Mouse (Mus musculus): ENCODE measurements at regions not wholly inside any gene's neighbourhood (a gene's known extent, or its start where the extent isn't known, plus 50 kb on each side); places are given as distances from the start of the nearest gene placed in this dataset.

GRCm38 (mm10) chr5:85595082-85595447 lies 470.3 kb downstream of the Cenpc1 start:
- no peaks in the 10 kb centered on the region for H3K79me2 ChIP-seq (replicated peaks; ENCODE audit: control insufficient read depth, extremely low read depth, insufficient read depth, poor library complexity, severe bottlenecking)
- H3K4me3 ChIP-seq (replicated peaks in 1 of 3; ENCODE audit: low read depth in 2 of 3, low read length in 2 of 3, poor library complexity in 1 of 3): no peak overlapping the region
- H3K27ac ChIP-seq (ENCODE audit: insufficient read depth, low read depth): no peak overlapping the region
- H3K36me3 ChIP-seq (replicated peaks in 1 of 2; ENCODE audit: control insufficient read depth in 1 of 2, insufficient read depth in 1 of 2, low read length in 1 of 2): no peaks in the 10 kb centered on the region
- H3K27me3 ChIP-seq (replicated peaks): no peaks in the 10 kb centered on the region
- no peak for DNase-seq (ENCODE audit: extremely low read depth)
- no peak overlapping the region for H3K4me2 ChIP-seq (ENCODE audit: insufficient read depth, low read depth, poor library complexity, severe bottlenecking)
- dilution Hi-C loops (cut with MboI; ENCODE audit: extremely low pct_ligation_motif_present, extremely low pct_unique_long_range_greater_than_20kb, low sequenced_read_pairs): no loop called here
- no peak overlapping the region for H3K9ac ChIP-seq (ENCODE audit: insufficient read depth, low read depth)
- in situ Hi-C loops (cut with MboI; ENCODE audit: low pct_ligation_motif_present, low pct_unique_long_range_greater_than_20kb, low sequenced_read_pairs): loop anchor here (25.0 kb wide), 2 partner anchors 167 to 342 kb away; no protein-coding TSS in a partner anchor
- H3K4me1 ChIP-seq (ENCODE audit: control insufficient read depth in 1 of 2, insufficient read depth in 2 of 2): peaks cover 0 to 11% of the 10 kb centered on the region in 2 experiments; a peak in 1 of 4 replicates
- no peaks in the 10 kb centered on the region for H3K9me3 ChIP-seq (replicated peaks; ENCODE audit: low read length)
- TF ChIP-seq MAZ (IDR thresholded peaks at IDR 0.05; ENCODE audit: low read depth, low read length): no peak
- no peak for TF ChIP-seq MXI1 (IDR thresholded peaks at IDR 0.05; ENCODE audit: low read depth, low read length)
- TF ChIP-seq SIN3A (IDR thresholded peaks at IDR 0.05; ENCODE audit: low read length): no peak
- no peak for TF ChIP-seq USF2 (conservative IDR thresholded peaks at IDR 0.05; ENCODE audit: low read depth, low read length)
- no peak for TF ChIP-seq NRF1 (IDR thresholded peaks at IDR 0.05; ENCODE audit: low read depth, low read length)
- no peak for TF ChIP-seq ETS1 (conservative IDR thresholded peaks at IDR 0.05; ENCODE audit: low read depth, low read length)
- no peak for TF ChIP-seq MEF2A (IDR thresholded peaks at IDR 0.05; ENCODE audit: borderline replicate concordance, low read depth, low read length)
- no peak for TF ChIP-seq USF1 (IDR thresholded peaks at IDR 0.05; ENCODE audit: low read depth, low read length)

GRCm38 (mm10) chr5:85594413-85595081 lies 470.8 kb downstream of the Cenpc1 start:
- Histone ChIP-seq H3K4me3 (replicated peaks in 1 of 3; ENCODE audit: low read depth in 2 of 3, low read length in 2 of 3, poor library complexity in 1 of 3) (no peak overlapping the region), H3K27me3 (replicated peaks) (no peaks in the 10 kb centered on the region), H3K9ac (ENCODE audit: insufficient read depth, low read depth) (no peak overlapping the region), H3K36me3 (replicated peaks in 1 of 2; ENCODE audit: control insufficient read depth in 1 of 2, insufficient read depth in 1 of 2, low read length in 1 of 2) (no peaks in the 10 kb centered on the region), H3K4me2 (ENCODE audit: insufficient read depth, low read depth, poor library complexity, severe bottlenecking) (no peak overlapping the region), H3K4me1 (ENCODE audit: control insufficient read depth in 1 of 2, insufficient read depth in 2 of 2) (peaks cover 0 to 6% of the 10 kb centered on the region in 2 experiments; a peak in 1 of 4 replicates), H3K9me3 (replicated peaks; ENCODE audit: low read length) (no peaks in the 10 kb centered on the region), H3K27ac (ENCODE audit: insufficient read depth, low read depth) (no peak overlapping the region), H3K79me2 (replicated peaks; ENCODE audit: control insufficient read depth, extremely low read depth, insufficient read depth, poor library complexity, severe bottlenecking) (no peaks in the 10 kb centered on the region)
- DNase-seq (ENCODE audit: extremely low read depth): no peak
- dilution Hi-C loops (cut with MboI; ENCODE audit: extremely low pct_ligation_motif_present, extremely low pct_unique_long_range_greater_than_20kb, low sequenced_read_pairs): no loop called here
- in situ Hi-C loops (cut with MboI; ENCODE audit: low pct_ligation_motif_present, low pct_unique_long_range_greater_than_20kb, low sequenced_read_pairs): loop anchor here (25.0 kb wide), 2 partner anchors 168 to 343 kb away; no protein-coding TSS in a partner anchor
- TF ChIP-seq MXI1 (IDR thresholded peaks at IDR 0.05; ENCODE audit: low read depth, low read length) (no peak), MAZ (IDR thresholded peaks at IDR 0.05; ENCODE audit: low read depth, low read length) (no peak), RCOR1 (conservative IDR thresholded peaks at IDR 0.05; ENCODE audit: low read depth, low read length) (no peak), HCFC1 (IDR thresholded peaks at IDR 0.05; ENCODE audit: low read depth, low read length) (no peak), ETS1 (conservative IDR thresholded peaks at IDR 0.05; ENCODE audit: low read depth, low read length) (no peak), EP300 (IDR thresholded peaks at IDR 0.05; ENCODE audit: low read length) (no peak), CTCF (conservative IDR thresholded peaks at IDR 0.05 in 1 of 2, IDR thresholded peaks at IDR 0.05 in 1 of 2; ENCODE audit: low read depth in 2 of 2, low read length in 2 of 2) (no peak), ZNF384 (IDR thresholded peaks at IDR 0.05; ENCODE audit: low read depth, low read length) (no peak), GABPA (IDR thresholded peaks at IDR 0.05; ENCODE audit: insufficient replicate concordance, low read depth, low read length) (no peak), NRF1 (IDR thresholded peaks at IDR 0.05; ENCODE audit: low read depth, low read length) (no peak), JUND (conservative IDR thresholded peaks at IDR 0.05; ENCODE audit: low read depth, low read length) (no peak), CHD1 (IDR thresholded peaks at IDR 0.05; ENCODE audit: low read depth, low read length) (no peak), RAD21 (IDR thresholded peaks at IDR 0.05; ENCODE audit: low read depth, low read length) (no peak)

Data from CH12.LX (cell line).